ENCODE assay signal across 14 mouse cellular contexts in genomic region chr12:99341751-99342150, GRCm38 (mm10).
DNase-seq lines count a peak whose midpoint lies in the region; ATAC-seq and TF ChIP-seq lines count a peak whose summit lies in the region.
"Had no signal": no experiment of that assay in that cellular context is flagged by ENCODE, and none has a peak within 500 bp of the region (broad histone marks: within the 10 kb centered on the region; RNA-seq: fewer than 3 reads in every experiment).

No protein-coding gene starts in this region.

- TF ChIP-seq EP300 in heart, postnatal 0 days (IDR thresholded peaks at IDR 0.05; ENCODE audit: low read depth), result no peak

- peak overlapping the region; percentile 44; the same call in 1 of the 2 replicates for H3K27ac ChIP-seq in heart, postnatal 0 days (ENCODE audit: low read depth)
- peak overlapping the region; percentile 95 for H3K27ac ChIP-seq in forebrain, embryonic 15.5 days (replicated peaks)
- peak overlapping the region; percentile 94 for H3K27ac ChIP-seq in midbrain, embryonic 13.5 days
- H3K27ac ChIP-seq: liver, embryonic 15.5 days had no signal

- H3K9me3 ChIP-seq in heart, postnatal 0 days (replicated peaks; ENCODE audit: control insufficient read depth, low read length), result no peaks in the 10 kb centered on the region
- no peaks in the 10 kb centered on the region for H3K9me3 ChIP-seq in forebrain, embryonic 15.5 days
- H3K9me3 ChIP-seq in midbrain, embryonic 13.5 days, result no peaks in the 10 kb centered on the region
- H3K9me3 ChIP-seq: heart, embryonic 12.5 days; liver, embryonic 15.5 days had no signal

- intact Hi-C loops in heart, postnatal 36 days (cut with DNase I), result no loop called here

- no peak overlapping the region for H3K4me2 ChIP-seq in heart, postnatal 0 days (ENCODE audit: low read depth, low read length)
- H3K4me2 ChIP-seq in forebrain, embryonic 15.5 days (replicated peaks), result no peak overlapping the region
- H3K4me2 ChIP-seq in midbrain, embryonic 13.5 days (replicated peaks), result no peak overlapping the region
- H3K4me2 ChIP-seq: heart, embryonic 12.5 days; liver, embryonic 15.5 days had no signal

- no peak for TF ChIP-seq CTCF in heart, postnatal 0 days (IDR thresholded peaks at IDR 0.05; ENCODE audit: low read depth)

- peaks cover 46% of the 10 kb centered on the region for H3K4me1 ChIP-seq in heart, postnatal 0 days (ENCODE audit: control insufficient read depth, insufficient read depth)
- peaks cover 53% of the 10 kb centered on the region for H3K4me1 ChIP-seq in forebrain, embryonic 15.5 days
- H3K4me1 ChIP-seq in midbrain, embryonic 13.5 days (replicated peaks), result peaks cover 77% of the 10 kb centered on the region

- H3K36me3 ChIP-seq in heart, postnatal 0 days (replicated peaks; ENCODE audit: control insufficient read depth, insufficient read depth, low read length), result peaks cover 11% of the 10 kb centered on the region
- H3K36me3 ChIP-seq in forebrain, embryonic 15.5 days, result no peaks in the 10 kb centered on the region
- no peaks in the 10 kb centered on the region for H3K36me3 ChIP-seq in midbrain, embryonic 13.5 days

- no peak for DNase-seq in heart, postnatal 0 days (ENCODE audit: low spot score)
- no peak for DNase-seq in heart, postnatal 36 days
- peak; percentile 89 for DNase-seq in Muller cell, postnatal 12 days (ENCODE audit: inconsistent ontology term)
- no peak for DNase-seq in embryo, embryonic 11 days
- no peak for DNase-seq in layer of hippocampus, adult 8-10 months (ENCODE audit: low spot score in 2 of 2)
- DNase-seq in adrenal gland, postnatal 36 days, result no peak
- DNase-seq: cerebellum, adult 2 months; kidney, postnatal 25 days; left cerebral cortex, postnatal 4 days had no signal

- 51% methylated on average over 7 of the region's 7 CpGs for WGBS in heart, postnatal 0 days
- WGBS in forebrain, embryonic 15.5 days, result 10% methylated on average over 7 of the region's 7 CpGs
- WGBS in midbrain, embryonic 13.5 days, result 24% methylated on average over 7 of the region's 7 CpGs

- no peak overlapping the region for H3K4me3 ChIP-seq in heart, postnatal 0 days (ENCODE audit: low read depth, low read length)
- H3K4me3 ChIP-seq in forebrain, embryonic 15.5 days, result no peak overlapping the region
- H3K4me3 ChIP-seq in midbrain, embryonic 13.5 days (replicated peaks), result no peak overlapping the region
- H3K4me3 ChIP-seq: heart, embryonic 12.5 days; liver, embryonic 15.5 days had no signal

- ATAC-seq in heart, postnatal 0 days (ENCODE audit: insufficient read depth, low read depth), result no peak
- no peak for ATAC-seq in forebrain, embryonic 15.5 days (replicated peaks)
- ATAC-seq in midbrain, embryonic 13.5 days, result no peak
- ATAC-seq: activated CD4-positive, CD25-positive, alpha-beta regulatory T cell, adult 4 months had no signal

- no peaks in the 10 kb centered on the region for H3K27me3 ChIP-seq in heart, postnatal 0 days (ENCODE audit: control insufficient read depth, insufficient read depth, low read length)
- H3K27me3 ChIP-seq in forebrain, embryonic 15.5 days, result no peaks in the 10 kb centered on the region
- H3K27me3 ChIP-seq in midbrain, embryonic 13.5 days, result no peaks in the 10 kb centered on the region
- H3K27me3 ChIP-seq: heart, embryonic 12.5 days; liver, embryonic 15.5 days had no signal

- no peak overlapping the region for H3K9ac ChIP-seq in heart, postnatal 0 days (replicated peaks; ENCODE audit: low read depth, low read length)
- no peak overlapping the region for H3K9ac ChIP-seq in forebrain, embryonic 15.5 days (replicated peaks)
- no peak overlapping the region for H3K9ac ChIP-seq in midbrain, embryonic 13.5 days (replicated peaks)
- H3K9ac ChIP-seq: heart, embryonic 12.5 days; liver, embryonic 15.5 days had no signal

Comparison
In these comparisons a context has a peak if more than half of its experiments do, and no peak if none do; other contexts are left out.
1. H3K27ac ChIP-seq: peak in every context shown above with its lines; median percentile 95 in forebrain, embryonic 15.5 days; 94 in midbrain, embryonic 13.5 days; 44 in heart, postnatal 0 days.